Mouse (Mus musculus) forebrain, embryonic 13.5 days (tissue): ENCODE data around the gene Taok1. TPM values are rescaled to one million over a fixed set of nuclear protein-coding genes. Genes with fewer than 3 reads are reported as not detected.
A peak's percentile ranks its signal among the peaks of the same experiment; 100 is the strongest.

Experiments used
- ATAC-seq: fragments of 200-750 bp; cut with Nextera tagmentation; 2 replicates; pipeline ENCODE4 v1.8.0; 2017
- H3K27ac ChIP-seq: fragments of 300-500 bp; sonication (generic); 2 replicates; pipeline ENCODE4 v1.5.1; 2015; ENCODE audit warnings: inconsistent platforms, mild to moderate bottlenecking, moderate library complexity
- H3K27me3 ChIP-seq: fragments of 300-500 bp; sonication (generic); 2 replicates; pipeline ENCODE4 v1.6.1; 2015; ENCODE audit warnings: mild to moderate bottlenecking, inconsistent platforms
- H3K36me3 ChIP-seq: fragments of 300-500 bp; sonication (generic); 2 replicates; pipeline ENCODE4 v1.6.1; 2015; ENCODE audit warnings: mild to moderate bottlenecking, inconsistent platforms; ENCODE audit not compliant: poor library complexity, severe bottlenecking
- H3K4me1 ChIP-seq: fragments of 300-500 bp; sonication (generic); 2 replicates; pipeline ENCODE4 v1.6.1; 2015; ENCODE audit warnings: inconsistent platforms
- H3K4me2 ChIP-seq: fragments of 300-500 bp; sonication (generic); 2 replicates; pipeline ENCODE4 v1.6.1; 2015; ENCODE audit warnings: inconsistent platforms, mild to moderate bottlenecking, moderate library complexity
- H3K4me3 ChIP-seq: fragments of 300-500 bp; sonication (generic); 2 replicates; pipeline ENCODE4 v1.5.1; 2015; ENCODE audit warnings: mild to moderate bottlenecking, inconsistent platforms
- H3K9ac ChIP-seq: fragments of 300-500 bp; sonication (generic); 2 replicates; pipeline ENCODE4 v1.6.1; 2015; ENCODE audit warnings: mild to moderate bottlenecking, inconsistent platforms
- H3K9me3 ChIP-seq: fragments of 300-500 bp; sonication (generic); replicated peaks from 2 replicates; pipeline ENCODE4 v1.6.1; 2016; ENCODE audit warnings: inconsistent platforms
- WGBS: fragments of 180-500 bp; shearing (Covaris S2); methylation state at CpG from one replicate; pipeline ENCODE4 v1.1.7; 2015; 5-methylcytosine and 5-hydroxymethylcytosine counted together
- polyA plus RNA-seq: library from polyadenylated mRNA; unstranded; fragments of >200 nt; fragmentation: Nextera tagmentation; extraction: Ambion mirVana; gene quantifications from 2 replicates; pipeline ENCODE4 v1.2.1, GENCODE M21; 2015

The Taok1 gene
- polyA plus RNA-seq, 1 experiment from 2014 or later, result 25.8 TPM

DNA sequence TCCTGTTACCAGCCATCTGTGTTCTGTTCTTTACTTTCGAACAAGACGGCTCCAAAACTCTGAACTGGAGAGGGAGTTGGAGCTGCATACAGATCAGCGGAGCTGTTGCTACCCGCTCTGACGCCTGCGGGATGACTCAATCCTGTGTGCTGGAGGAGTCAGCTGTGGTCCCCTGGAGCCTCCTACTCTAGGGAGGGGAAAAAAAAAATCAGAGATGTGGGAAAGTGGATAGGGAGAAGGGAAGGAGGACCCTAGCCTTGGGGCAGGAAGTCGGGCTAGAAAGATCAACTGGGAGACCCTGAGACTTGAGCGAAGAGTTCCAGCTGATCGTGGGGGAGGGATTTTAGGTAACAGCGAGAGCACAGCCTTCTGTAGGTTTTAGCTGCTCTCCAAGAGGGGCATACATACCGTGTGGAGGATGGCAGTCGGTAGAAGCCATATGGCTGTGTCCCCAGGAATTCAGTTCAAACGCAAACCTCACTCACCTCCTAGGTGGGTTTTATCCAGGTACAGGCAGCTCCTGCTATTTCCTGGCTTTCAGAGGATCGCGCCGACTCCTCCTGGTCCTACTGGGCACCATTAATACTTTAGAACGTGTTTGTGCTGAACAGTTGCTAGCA lies 16.9 kb upstream of the Taok1 start:
- peak; percentile 83 for ATAC-seq
- H3K27me3 ChIP-seq, result no peaks in the 10 kb centered on the region
- no peaks in the 10 kb centered on the region for H3K36me3 ChIP-seq
- no peaks in the 10 kb centered on the region for H3K9me3 ChIP-seq
- H3K4me1 ChIP-seq, result peaks cover 36% of the 10 kb centered on the region
- H3K9ac ChIP-seq, result peak overlapping the region; percentile 59
- peak overlapping the region; percentile 71 for H3K4me2 ChIP-seq
- H3K4me3 ChIP-seq, result peak overlapping the region; percentile 42
- H3K27ac ChIP-seq, result peak overlapping the region; percentile 77
- WGBS, result under 1% methylated on average over 17 of the region's 17 CpGs

DNA sequence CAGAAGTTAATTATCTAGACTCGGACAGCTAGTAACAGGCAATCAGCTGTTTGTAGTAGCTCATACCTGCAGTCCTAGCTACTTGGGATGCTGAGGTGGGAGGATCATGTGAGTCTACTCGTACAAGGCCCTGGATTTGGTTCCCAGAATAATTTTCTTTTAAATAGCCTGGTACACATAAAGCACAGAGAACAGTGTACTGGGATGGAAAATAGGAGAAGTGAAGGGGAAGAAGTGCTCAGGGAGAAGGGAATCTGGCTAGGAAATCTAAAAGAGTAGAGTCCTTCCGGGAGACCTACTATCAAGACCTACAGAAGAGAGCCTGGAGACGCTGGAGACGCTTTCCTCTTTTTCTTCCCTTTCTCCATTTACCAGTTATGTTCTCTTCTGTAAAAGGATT lies 16.4 kb upstream of the Taok1 start:
- no peaks in the 10 kb centered on the region for H3K36me3 ChIP-seq
- no peaks in the 10 kb centered on the region for H3K9me3 ChIP-seq
- no peak overlapping the region for H3K9ac ChIP-seq
- 19% methylated on average over 5 of the region's 5 CpGs for WGBS
- H3K4me2 ChIP-seq, result peak overlapping the region; percentile 71
- H3K27me3 ChIP-seq, result no peaks in the 10 kb centered on the region
- ATAC-seq, result no peak
- peaks cover 33% of the 10 kb centered on the region for H3K4me1 ChIP-seq
- peak overlapping the region; percentile 42 for H3K4me3 ChIP-seq
- H3K27ac ChIP-seq, result peak overlapping the region; percentile 77

DNA sequence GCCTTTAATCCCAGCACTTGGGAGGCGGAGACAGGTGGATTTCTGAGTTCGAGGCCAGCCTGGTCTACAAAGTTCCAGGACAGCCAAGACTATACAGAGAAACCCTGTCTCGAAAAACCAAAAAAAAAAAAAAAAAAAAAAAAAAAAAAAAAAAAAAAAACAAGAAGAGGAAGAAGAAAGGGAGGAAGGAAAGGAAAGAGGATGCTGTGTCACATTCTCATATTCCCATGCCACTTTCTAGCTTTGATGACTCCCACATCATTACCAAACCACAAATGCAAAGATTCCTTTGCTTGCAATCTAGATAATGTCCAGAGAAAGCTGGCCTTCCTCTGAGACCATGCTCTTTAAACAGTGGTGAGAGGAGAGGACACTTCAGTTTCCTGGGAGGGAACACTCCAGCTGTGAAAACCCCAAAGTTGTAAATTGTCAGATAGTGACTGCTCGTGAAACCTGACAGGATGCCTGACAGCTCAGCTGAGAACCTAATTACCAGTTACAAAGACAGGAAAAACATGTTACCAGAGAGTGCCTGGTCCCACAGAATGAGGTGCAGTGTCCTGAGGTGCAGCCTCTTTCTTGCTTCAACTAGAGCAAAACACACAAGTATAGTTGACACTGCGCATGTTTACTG lies 14.4 kb upstream of the Taok1 start:
- H3K27me3 ChIP-seq, result no peaks in the 10 kb centered on the region
- H3K4me3 ChIP-seq, result no peak overlapping the region
- H3K36me3 ChIP-seq, result no peaks in the 10 kb centered on the region
- WGBS, result 77% methylated on average over 5 of the region's 5 CpGs
- peaks cover 33% of the 10 kb centered on the region for H3K4me1 ChIP-seq
- H3K27ac ChIP-seq, result no peak overlapping the region
- no peaks in the 10 kb centered on the region for H3K9me3 ChIP-seq
- no peak overlapping the region for H3K4me2 ChIP-seq
- no peak overlapping the region for H3K9ac ChIP-seq
- no peak for ATAC-seq

DNA sequence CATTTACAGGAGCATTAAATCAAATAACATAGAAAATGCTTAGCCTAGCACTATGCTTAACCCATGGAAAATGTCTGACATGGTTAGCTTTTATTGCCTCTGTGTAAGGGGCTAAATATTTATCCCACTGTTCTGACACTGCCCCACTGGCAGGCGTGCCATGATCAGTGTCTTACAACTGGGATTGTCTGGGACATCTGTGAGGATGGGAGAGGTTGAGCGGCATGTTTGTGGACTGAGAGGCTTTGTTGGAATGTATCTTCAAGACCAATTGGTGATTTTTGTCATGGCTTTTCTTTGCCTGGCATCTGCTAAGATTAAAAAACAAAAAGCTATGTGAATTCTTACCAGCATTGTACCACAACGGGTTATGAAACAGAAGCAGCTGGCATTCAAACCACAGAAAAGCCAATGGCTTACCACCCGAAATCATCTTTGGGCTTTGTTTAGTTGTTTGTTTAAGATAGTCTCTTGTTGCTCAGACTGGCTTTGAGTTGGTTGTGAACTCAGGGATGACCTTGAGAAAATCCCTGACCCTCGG lies 7.5 kb upstream of the Taok1 start:
- Histone ChIP-seq H3K27me3 (no peaks in the 10 kb centered on the region), H3K9ac (no peak overlapping the region), H3K36me3 (no peaks in the 10 kb centered on the region), H3K4me1 (no peaks in the 10 kb centered on the region), H3K27ac (no peak overlapping the region), H3K4me2 (no peak overlapping the region), H3K4me3 (no peak overlapping the region), H3K9me3 (no peaks in the 10 kb centered on the region)
- 78% methylated on average over 5 of the region's 5 CpGs for WGBS
- no peak for ATAC-seq

DNA sequence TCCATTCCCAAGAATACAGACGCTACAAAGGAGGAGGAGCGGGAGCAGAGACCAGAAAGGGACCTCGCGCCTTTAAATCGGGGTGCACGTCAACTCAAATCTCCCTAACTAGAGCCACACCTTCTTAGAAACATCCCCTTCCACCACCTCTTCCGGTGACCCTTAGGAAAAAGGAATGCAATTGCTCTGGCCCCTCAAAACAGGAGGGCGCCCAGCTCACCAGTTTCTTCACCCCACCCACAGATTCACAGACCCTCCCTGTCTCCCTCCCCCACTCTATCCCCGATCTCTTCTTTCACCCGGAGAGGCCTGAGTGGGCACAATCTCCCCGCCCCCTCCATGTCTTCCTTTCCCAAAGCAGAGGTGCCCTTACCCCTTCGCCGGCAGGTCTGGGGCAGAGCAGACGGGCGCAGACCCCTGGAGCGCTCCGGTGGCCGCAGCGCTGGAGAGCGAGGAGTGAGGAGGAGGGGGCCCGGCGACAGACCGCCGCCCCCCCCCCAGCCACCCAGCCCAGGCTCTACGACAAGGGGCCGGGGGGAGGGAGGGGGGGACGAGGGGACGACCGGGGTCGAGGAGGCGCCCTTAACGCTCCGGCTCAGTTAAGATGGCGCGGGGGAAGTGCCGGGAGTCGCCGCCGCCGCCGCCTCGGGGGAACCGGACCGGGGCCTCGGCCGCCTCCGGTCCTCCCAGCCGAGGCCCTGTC lies 629 bp downstream of the Taok1 start:
- H3K4me3 ChIP-seq, result peak overlapping the region; percentile 99
- WGBS, result under 1% methylated on average over 19 of the region's 48 CpGs

DNA sequence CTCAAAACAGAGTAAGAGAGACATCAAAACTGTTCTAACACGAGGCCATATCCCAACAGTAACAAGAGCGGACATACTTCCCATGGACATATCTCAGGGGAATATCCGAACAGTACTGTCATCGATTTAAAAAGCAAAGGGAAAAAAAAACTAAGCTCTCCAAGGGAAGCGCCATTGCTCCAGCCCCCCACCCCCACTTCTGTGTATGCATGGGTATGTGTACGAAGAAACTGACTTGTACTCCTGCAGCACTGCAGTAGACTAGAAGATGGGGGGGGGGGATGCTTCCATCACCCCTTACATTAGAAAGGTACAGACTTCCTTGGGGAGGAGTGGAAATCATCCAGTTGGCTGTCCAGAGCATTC lies 1.2 kb downstream of the Taok1 start:
- H3K27ac ChIP-seq, result peak overlapping the region; percentile 96; the same call in 1 of the 2 replicates
- H3K4me3 ChIP-seq, result peak overlapping the region; percentile 99
- WGBS, result 8% methylated on average over 6 of the region's 6 CpGs
- ATAC-seq, result no peak
- peak overlapping the region; percentile 99 for H3K9ac ChIP-seq
- H3K27me3 ChIP-seq, result no peaks in the 10 kb centered on the region
- H3K36me3 ChIP-seq, result no peaks in the 10 kb centered on the region
- no peaks in the 10 kb centered on the region for H3K9me3 ChIP-seq
- peak overlapping the region; percentile 93 for H3K4me2 ChIP-seq
- H3K4me1 ChIP-seq, result peaks cover 37% of the 10 kb centered on the region

More for the DNA sequence above, 629 bp downstream of the Taok1 start:
- Histone ChIP-seq H3K4me1 (peaks cover 37% of the 10 kb centered on the region), H3K27ac (peak overlapping the region; percentile 96), H3K9me3 (no peaks in the 10 kb centered on the region), H3K36me3 (no peaks in the 10 kb centered on the region), H3K4me2 (peak overlapping the region; percentile 93), H3K9ac (peak overlapping the region; percentile 99), H3K27me3 (no peaks in the 10 kb centered on the region)
- ATAC-seq, result peak; percentile 48

DNA sequence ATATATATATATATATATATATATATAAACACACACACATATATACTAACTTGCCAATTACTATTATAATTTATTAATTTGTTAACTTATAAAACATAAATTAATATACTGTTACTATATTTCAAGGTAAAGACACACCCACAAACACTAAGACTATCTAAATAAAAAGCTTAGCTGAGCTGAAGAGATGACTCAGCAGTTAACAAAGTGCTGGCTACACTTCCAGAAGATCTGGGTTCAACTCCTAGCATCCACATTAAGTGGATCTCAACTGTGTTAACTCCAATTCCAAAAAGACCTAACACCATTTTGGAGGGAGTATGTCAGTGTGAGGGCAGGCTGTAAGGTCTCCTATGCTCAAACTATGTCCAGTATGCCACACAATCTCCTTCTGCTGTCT lies 10.3 kb downstream of the Taok1 start:
- Histone ChIP-seq H3K4me3 (no peak overlapping the region), H3K4me1 (0 out of 2 replicates have a peak, but pooled peaks cover under 1% of the 10 kb centered on the region), H3K27ac (no peak overlapping the region), H3K27me3 (no peaks in the 10 kb centered on the region), H3K9ac (no peak overlapping the region), H3K36me3 (0 out of 2 replicates have a peak, but pooled peaks cover 6% of the 10 kb centered on the region), H3K4me2 (no peak overlapping the region), H3K9me3 (no peaks in the 10 kb centered on the region)
- ATAC-seq, result no peak

DNA sequence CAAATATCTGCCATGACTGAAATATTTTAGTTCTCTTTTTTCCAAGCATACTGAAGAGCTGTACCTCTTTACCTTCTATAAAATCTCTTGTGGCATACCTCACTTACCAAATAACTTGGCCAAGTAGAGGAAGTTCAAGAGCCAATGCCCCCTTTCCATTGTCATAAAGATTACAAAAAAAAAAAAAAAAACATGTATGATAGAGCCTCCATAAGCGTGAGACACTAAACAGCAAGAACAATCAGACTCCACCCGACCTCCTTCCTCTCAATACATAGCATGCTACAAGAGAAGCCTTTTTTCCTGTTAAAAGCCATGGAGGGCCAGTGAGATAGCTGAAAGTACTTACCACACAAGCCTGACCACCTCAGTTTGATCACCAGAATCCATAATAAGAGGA lies 16.2 kb downstream of the Taok1 start:
- 92% methylated on average over 2 of the region's 2 CpGs for WGBS
- no peaks in the 10 kb centered on the region for H3K27me3 ChIP-seq
- H3K36me3 ChIP-seq, result 0 out of 2 replicates have a peak, but pooled peaks cover 3% of the 10 kb centered on the region
- H3K9me3 ChIP-seq, result no peaks in the 10 kb centered on the region
- no peak for ATAC-seq
- H3K27ac ChIP-seq, result no peak overlapping the region
- H3K4me1 ChIP-seq, result no peaks in the 10 kb centered on the region
- no peak overlapping the region for H3K4me2 ChIP-seq
- H3K9ac ChIP-seq, result no peak overlapping the region
- H3K4me3 ChIP-seq, result no peak overlapping the region

DNA sequence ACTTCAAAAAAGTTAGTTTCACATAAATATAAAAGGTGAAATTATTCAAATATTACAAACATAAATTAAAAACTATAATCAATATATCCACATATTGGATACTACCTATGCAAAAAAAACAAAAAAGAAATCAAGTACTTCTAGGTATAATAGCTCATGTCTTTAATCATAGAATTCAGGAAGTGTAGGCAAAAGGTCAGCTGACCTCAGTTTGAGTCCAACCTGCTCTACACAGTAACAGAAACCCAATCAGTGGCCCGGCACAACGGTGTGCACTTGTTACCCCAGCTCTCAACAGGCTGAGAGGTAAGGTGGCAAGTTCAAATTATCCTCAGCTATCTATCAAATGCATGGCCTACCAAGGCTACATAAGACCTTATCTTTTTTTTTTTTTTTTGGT lies 16.8 kb downstream of the Taok1 start:
- Histone ChIP-seq H3K27ac (no peak overlapping the region), H3K4me2 (no peak overlapping the region), H3K4me1 (no peaks in the 10 kb centered on the region), H3K9ac (no peak overlapping the region), H3K9me3 (no peaks in the 10 kb centered on the region), H3K27me3 (no peaks in the 10 kb centered on the region), H3K36me3 (0 out of 2 replicates have a peak, but pooled peaks cover 3% of the 10 kb centered on the region), H3K4me3 (no peak overlapping the region)
- WGBS, result 97% methylated on average over 2 of the region's 2 CpGs
- ATAC-seq, result no peak

DNA sequence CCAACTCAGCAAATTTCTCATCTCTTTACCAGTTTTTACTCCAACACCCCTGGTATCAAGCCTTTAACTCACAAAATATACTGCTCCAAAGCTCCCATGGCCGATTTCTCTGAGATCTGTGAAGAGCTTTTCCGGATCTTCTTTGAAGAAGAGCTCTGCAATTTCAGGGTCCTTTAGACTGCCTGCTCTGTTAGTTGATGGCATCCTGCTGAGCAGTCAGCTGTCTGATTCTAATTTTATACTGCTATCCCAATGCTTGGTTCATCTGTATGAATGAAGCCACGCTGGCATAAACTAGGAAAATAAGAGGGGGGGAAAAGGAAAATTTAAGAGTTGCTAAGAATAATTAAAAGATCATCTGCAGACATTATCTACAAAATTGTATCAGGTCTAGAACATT lies 22.4 kb downstream of the Taok1 start:
- Histone ChIP-seq H3K36me3 (peaks cover 39% of the 10 kb centered on the region), H3K4me2 (no peak overlapping the region), H3K27ac (no peak overlapping the region), H3K9ac (no peak overlapping the region), H3K4me3 (no peak overlapping the region), H3K4me1 (no peaks in the 10 kb centered on the region), H3K9me3 (no peaks in the 10 kb centered on the region), H3K27me3 (no peaks in the 10 kb centered on the region)
- ATAC-seq, result no peak
- WGBS, result 81% methylated on average over 3 of the region's 3 CpGs

DNA sequence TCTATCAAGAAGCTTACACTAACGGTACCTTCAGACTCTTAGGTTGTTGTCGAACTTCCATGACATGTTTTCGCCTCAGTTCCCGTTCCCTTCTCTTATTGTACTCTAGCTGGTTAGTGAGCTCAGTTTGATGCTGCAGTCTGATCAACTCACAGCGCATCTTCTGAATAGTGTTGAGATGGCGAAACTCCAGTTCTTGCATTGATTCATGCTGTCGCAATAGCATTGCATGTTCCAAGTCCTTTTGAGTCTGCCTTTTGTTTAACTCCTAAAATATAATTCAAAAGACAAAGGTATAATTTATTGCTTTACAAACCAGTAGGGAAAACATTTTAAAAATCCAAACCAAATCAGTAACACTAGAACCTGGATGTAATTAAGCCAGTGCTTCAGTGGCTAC lies 62.4 kb downstream of the Taok1 start:
- Histone ChIP-seq H3K9me3 (no peaks in the 10 kb centered on the region), H3K27me3 (no peaks in the 10 kb centered on the region), H3K4me3 (no peak overlapping the region), H3K4me2 (no peak overlapping the region), H3K36me3 (peaks cover 86% of the 10 kb centered on the region), H3K9ac (no peak overlapping the region), H3K27ac (no peak overlapping the region), H3K4me1 (no peaks in the 10 kb centered on the region)
- WGBS, result 93% methylated on average over 7 of the region's 7 CpGs
- ATAC-seq, result no peak

DNA sequence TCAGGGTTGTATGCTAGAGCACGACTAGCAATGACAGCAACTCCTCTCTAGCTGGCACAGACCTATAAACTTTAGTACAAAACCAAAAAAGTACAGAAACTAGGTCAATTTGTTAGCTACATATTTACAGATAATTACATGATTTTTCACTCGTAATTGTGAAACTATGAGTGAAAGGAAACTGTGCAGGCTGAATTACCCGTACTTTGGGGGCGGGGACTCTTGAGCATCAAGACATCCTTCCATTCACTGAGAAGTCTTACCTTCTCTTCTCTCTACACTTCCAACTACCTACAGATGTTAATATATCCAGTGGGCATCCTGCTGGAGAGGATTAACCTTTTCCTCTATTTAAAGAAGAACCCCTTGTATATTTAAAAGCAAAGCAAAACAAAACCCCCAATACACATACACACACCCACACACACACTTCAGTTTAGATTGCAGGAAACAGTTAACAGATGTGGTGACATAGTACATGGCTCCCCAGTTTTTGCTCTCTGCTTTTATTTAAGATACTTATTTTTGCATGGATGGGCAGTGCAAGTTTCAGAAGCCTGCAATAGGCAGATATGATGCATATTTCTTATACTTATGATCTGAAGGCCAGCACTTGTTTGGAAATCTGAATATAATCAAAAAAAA lies 75.3 kb downstream of the Taok1 start:
- Histone ChIP-seq H3K27ac (no peak overlapping the region), H3K4me3 (no peak overlapping the region), H3K9ac (no peak overlapping the region), H3K4me1 (no peaks in the 10 kb centered on the region), H3K4me2 (no peak overlapping the region), H3K9me3 (no peaks in the 10 kb centered on the region), H3K27me3 (no peaks in the 10 kb centered on the region), H3K36me3 (peaks cover 25% of the 10 kb centered on the region)
- WGBS, result 88% methylated on average over 4 of the region's 4 CpGs
- ATAC-seq, result no peak
